Mouse (Mus musculus): ENCODE measurements around the gene Trpc4. TPM values are rescaled to one million over a fixed set of nuclear protein-coding genes. Genes with fewer than 3 reads are reported as not detected.

Gene Trpc4
- polyA plus RNA-seq, 1 experiment: not detected

DNA sequence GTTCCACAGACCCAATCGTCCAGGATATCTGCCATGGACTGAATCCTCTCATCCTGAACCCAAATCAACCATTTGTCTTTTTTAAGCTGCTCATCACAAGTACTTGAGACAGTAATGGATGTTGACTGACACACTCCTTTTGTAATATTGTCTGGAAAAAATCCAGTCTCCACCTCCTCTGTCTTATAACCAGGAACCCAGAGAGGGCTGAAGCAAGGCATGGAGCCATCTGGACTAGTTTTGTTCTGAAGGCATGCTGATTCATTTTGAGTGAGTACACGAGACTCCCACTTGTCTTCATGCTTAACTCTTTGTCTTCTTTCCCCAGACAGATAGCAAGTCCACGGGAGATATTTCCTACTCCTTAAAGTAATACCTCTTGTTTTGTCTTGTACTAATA lies 54.3 kb downstream of the Trpc4 start:
- no peaks in the 10 kb centered on the region for H3K9me3 ChIP-seq (replicated peaks; ENCODE audit: control insufficient read depth, insufficient read depth, low read length, poor library complexity, severe bottlenecking)
- H3K36me3 ChIP-seq (ENCODE audit: control insufficient read depth, insufficient read depth, low read length, poor library complexity, severe bottlenecking): no peaks in the 10 kb centered on the region
- no peak overlapping the region for H3K27ac ChIP-seq (ENCODE audit: insufficient read depth, low read length)
- H3K4me3 ChIP-seq (ENCODE audit: low read depth, low read length): no peak overlapping the region
- H3K4me1 ChIP-seq (ENCODE audit: control insufficient read depth, insufficient read depth, low read length): no peaks in the 10 kb centered on the region
- H3K27me3 ChIP-seq (ENCODE audit: control insufficient read depth, insufficient read depth, low read length, poor library complexity, severe bottlenecking): no peaks in the 10 kb centered on the region
- no peak overlapping the region for H3K9ac ChIP-seq (ENCODE audit: low read depth, poor library complexity, severe bottlenecking)
- no peak for TF ChIP-seq CTCF (IDR thresholded peaks at IDR 0.05; ENCODE audit: low read depth, low read length)
- no peak for TF ChIP-seq EP300 (IDR thresholded peaks at IDR 0.05; ENCODE audit: insufficient read depth, low read depth, low read length)
- no peak for TF ChIP-seq POLR2A (IDR thresholded peaks at IDR 0.05; ENCODE audit: insufficient read depth, low read length)

DNA sequence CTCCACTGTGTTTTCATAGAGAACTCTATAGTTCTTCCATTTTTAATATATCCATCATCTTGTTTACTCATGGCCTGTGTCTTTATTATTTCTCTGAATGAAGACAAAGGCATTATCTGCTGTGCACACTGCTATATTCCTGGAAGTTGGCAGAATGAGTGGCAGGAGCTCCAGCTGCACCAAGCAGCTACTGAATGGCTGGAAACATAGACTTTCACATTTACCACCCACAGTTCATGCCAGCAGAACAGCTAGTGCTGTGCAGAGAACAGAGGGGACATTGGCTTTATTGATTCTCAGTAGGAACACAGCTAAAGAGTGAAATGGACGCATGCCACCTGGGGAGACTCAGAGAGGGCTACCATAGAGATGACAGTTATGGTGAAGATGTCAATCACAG lies 55.6 kb downstream of the Trpc4 start:
- H3K27me3 ChIP-seq (ENCODE audit: control insufficient read depth, insufficient read depth, low read length, poor library complexity, severe bottlenecking): no peaks in the 10 kb centered on the region
- H3K4me1 ChIP-seq (ENCODE audit: control insufficient read depth, insufficient read depth, low read length): no peaks in the 10 kb centered on the region
- no peak overlapping the region for H3K4me3 ChIP-seq (ENCODE audit: low read depth, low read length)
- TF ChIP-seq POLR2A (IDR thresholded peaks at IDR 0.05; ENCODE audit: insufficient read depth, low read length) (no peak), CTCF (IDR thresholded peaks at IDR 0.05; ENCODE audit: low read depth, low read length) (no peak), EP300 (IDR thresholded peaks at IDR 0.05; ENCODE audit: insufficient read depth, low read depth, low read length) (no peak)
- no peaks in the 10 kb centered on the region for H3K36me3 ChIP-seq (ENCODE audit: control insufficient read depth, insufficient read depth, low read length, poor library complexity, severe bottlenecking)
- H3K27ac ChIP-seq (ENCODE audit: insufficient read depth, low read length): no peak overlapping the region
- H3K9me3 ChIP-seq (replicated peaks; ENCODE audit: control insufficient read depth, insufficient read depth, low read length, poor library complexity, severe bottlenecking): no peaks in the 10 kb centered on the region
- H3K9ac ChIP-seq (ENCODE audit: low read depth, poor library complexity, severe bottlenecking): no peak overlapping the region

DNA sequence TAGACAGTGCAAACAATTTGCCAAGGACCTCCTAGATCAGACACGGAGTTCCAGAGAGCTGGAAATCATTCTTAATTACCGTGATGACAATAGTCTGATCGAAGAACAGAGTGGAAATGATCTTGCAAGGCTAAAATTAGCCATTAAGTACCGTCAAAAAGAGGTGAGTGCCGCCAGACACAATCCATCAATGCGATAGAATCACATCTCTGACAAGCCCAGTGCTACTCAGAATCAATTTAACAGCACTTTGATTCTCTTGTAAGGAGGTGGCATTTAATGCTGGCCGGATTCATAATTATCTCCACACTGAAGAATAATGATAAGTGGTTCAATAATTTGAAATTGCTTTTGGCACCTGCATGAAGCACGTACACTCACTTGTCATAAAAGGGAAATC lies 66.7 kb downstream of the Trpc4 start:
- H3K4me3 ChIP-seq (ENCODE audit: low read depth, low read length): no peak overlapping the region
- no peak overlapping the region for H3K9ac ChIP-seq (ENCODE audit: low read depth, poor library complexity, severe bottlenecking)
- H3K9me3 ChIP-seq (replicated peaks; ENCODE audit: control insufficient read depth, insufficient read depth, low read length, poor library complexity, severe bottlenecking): no peaks in the 10 kb centered on the region
- H3K4me1 ChIP-seq (ENCODE audit: control insufficient read depth, insufficient read depth, low read length): no peaks in the 10 kb centered on the region
- H3K27ac ChIP-seq (ENCODE audit: insufficient read depth, low read length): no peak overlapping the region
- no peaks in the 10 kb centered on the region for H3K27me3 ChIP-seq (ENCODE audit: control insufficient read depth, insufficient read depth, low read length, poor library complexity, severe bottlenecking)
- TF ChIP-seq EP300 (IDR thresholded peaks at IDR 0.05; ENCODE audit: insufficient read depth, low read depth, low read length) (no peak), CTCF (IDR thresholded peaks at IDR 0.05; ENCODE audit: low read depth, low read length) (no peak), POLR2A (IDR thresholded peaks at IDR 0.05; ENCODE audit: insufficient read depth, low read length) (no peak)
- no peaks in the 10 kb centered on the region for H3K36me3 ChIP-seq (ENCODE audit: control insufficient read depth, insufficient read depth, low read length, poor library complexity, severe bottlenecking)

DNA sequence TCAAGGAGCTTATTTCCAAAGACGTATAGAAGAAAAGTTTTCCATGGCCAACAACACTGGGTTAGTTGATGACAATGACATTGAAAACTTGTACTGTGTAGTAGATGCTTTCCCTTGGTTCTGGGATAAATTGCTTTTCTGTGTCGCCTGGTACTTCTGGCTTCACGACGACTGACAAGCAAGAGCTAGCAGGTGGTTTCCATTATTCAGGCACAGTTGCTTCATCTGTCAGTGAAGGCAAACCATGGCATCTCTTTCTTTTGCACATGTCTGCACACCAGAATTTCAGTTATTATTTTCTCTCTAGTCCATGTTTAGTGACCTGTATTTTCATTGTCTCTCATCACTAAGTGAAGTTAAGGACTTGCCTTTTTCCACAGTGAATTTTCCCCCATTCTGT lies 72.6 kb downstream of the Trpc4 start:
- TF ChIP-seq POLR2A (IDR thresholded peaks at IDR 0.05; ENCODE audit: insufficient read depth, low read length): no peak
- no peak for TF ChIP-seq CTCF (IDR thresholded peaks at IDR 0.05; ENCODE audit: low read depth, low read length)
- no peak for TF ChIP-seq EP300 (IDR thresholded peaks at IDR 0.05; ENCODE audit: insufficient read depth, low read depth, low read length)
- no peaks in the 10 kb centered on the region for H3K27me3 ChIP-seq (ENCODE audit: control insufficient read depth, insufficient read depth, low read length, poor library complexity, severe bottlenecking)
- no peaks in the 10 kb centered on the region for H3K4me1 ChIP-seq (ENCODE audit: control insufficient read depth, insufficient read depth, low read length)
- H3K27ac ChIP-seq (ENCODE audit: insufficient read depth, low read length): no peak overlapping the region
- no peaks in the 10 kb centered on the region for H3K36me3 ChIP-seq (ENCODE audit: control insufficient read depth, insufficient read depth, low read length, poor library complexity, severe bottlenecking)
- H3K4me3 ChIP-seq (ENCODE audit: low read depth, low read length): no peak overlapping the region
- H3K9me3 ChIP-seq (replicated peaks; ENCODE audit: control insufficient read depth, insufficient read depth, low read length, poor library complexity, severe bottlenecking): no peaks in the 10 kb centered on the region
- H3K9ac ChIP-seq (ENCODE audit: low read depth, poor library complexity, severe bottlenecking): no peak overlapping the region

DNA sequence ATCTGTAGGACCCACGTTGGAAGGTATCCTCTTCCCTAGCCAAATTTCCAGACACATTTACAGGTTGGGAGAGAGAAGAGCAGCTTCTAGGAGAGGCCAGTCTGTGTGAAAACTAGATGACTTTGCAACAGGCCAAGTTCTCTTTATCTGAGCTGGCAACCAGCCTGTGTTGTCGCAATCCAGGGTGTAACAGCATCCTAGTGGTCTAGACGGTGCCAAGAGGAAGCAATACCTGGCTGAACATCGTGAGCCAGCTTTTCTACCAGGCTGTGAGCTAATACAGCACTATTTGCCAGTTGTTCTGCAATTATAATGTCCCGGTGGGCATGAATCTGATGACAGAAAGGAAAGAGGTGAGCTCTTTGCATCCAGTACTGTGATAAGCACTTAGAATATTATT lies 83.1 kb downstream of the Trpc4 start:
- H3K27ac ChIP-seq (ENCODE audit: insufficient read depth, low read length): no peak overlapping the region

DNA sequence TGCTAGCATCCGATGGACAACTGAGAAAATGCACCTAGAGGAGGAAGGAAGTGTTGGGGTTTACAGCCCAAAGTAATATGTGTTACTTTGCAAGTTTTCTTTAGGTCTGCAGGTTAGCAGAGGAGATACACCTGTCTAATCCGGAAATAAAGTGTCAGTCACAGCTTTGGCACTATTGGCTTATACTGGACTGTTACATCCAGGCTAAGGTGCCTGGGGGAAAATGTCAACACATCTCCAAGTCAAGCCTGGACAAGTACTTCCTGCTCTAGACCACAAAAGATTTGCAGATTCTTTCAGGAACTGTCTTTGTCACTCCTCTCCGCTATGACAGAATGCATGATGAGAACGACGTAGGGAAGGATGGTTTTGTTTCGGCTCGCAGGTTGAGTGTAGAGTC lies 83.6 kb downstream of the Trpc4 start:
- TF ChIP-seq POLR2A (IDR thresholded peaks at IDR 0.05; ENCODE audit: insufficient read depth, low read length) (no peak), CTCF (IDR thresholded peaks at IDR 0.05; ENCODE audit: low read depth, low read length) (no peak), EP300 (IDR thresholded peaks at IDR 0.05; ENCODE audit: insufficient read depth, low read depth, low read length) (no peak)

More for the DNA sequence above, 83.1 kb downstream of the Trpc4 start:
- Histone ChIP-seq H3K9ac (ENCODE audit: low read depth, poor library complexity, severe bottlenecking) (no peak overlapping the region), H3K27me3 (ENCODE audit: control insufficient read depth, insufficient read depth, low read length, poor library complexity, severe bottlenecking) (no peaks in the 10 kb centered on the region), H3K4me3 (ENCODE audit: low read depth, low read length) (no peak overlapping the region), H3K36me3 (ENCODE audit: control insufficient read depth, insufficient read depth, low read length, poor library complexity, severe bottlenecking) (no peaks in the 10 kb centered on the region), H3K4me1 (ENCODE audit: control insufficient read depth, insufficient read depth, low read length) (no peaks in the 10 kb centered on the region), H3K9me3 (replicated peaks; ENCODE audit: control insufficient read depth, insufficient read depth, low read length, poor library complexity, severe bottlenecking) (no peaks in the 10 kb centered on the region)
- no peak for TF ChIP-seq POLR2A (IDR thresholded peaks at IDR 0.05; ENCODE audit: insufficient read depth, low read length)
- TF ChIP-seq EP300 (IDR thresholded peaks at IDR 0.05; ENCODE audit: insufficient read depth, low read depth, low read length): no peak
- TF ChIP-seq CTCF (IDR thresholded peaks at IDR 0.05; ENCODE audit: low read depth, low read length): no peak

More for the DNA sequence above, 83.6 kb downstream of the Trpc4 start:
- Histone ChIP-seq H3K36me3 (ENCODE audit: control insufficient read depth, insufficient read depth, low read length, poor library complexity, severe bottlenecking) (no peaks in the 10 kb centered on the region), H3K27ac (ENCODE audit: insufficient read depth, low read length) (no peak overlapping the region), H3K4me1 (ENCODE audit: control insufficient read depth, insufficient read depth, low read length) (no peaks in the 10 kb centered on the region), H3K9ac (ENCODE audit: low read depth, poor library complexity, severe bottlenecking) (no peak overlapping the region), H3K4me3 (ENCODE audit: low read depth, low read length) (no peak overlapping the region), H3K27me3 (ENCODE audit: control insufficient read depth, insufficient read depth, low read length, poor library complexity, severe bottlenecking) (no peaks in the 10 kb centered on the region), H3K9me3 (replicated peaks; ENCODE audit: control insufficient read depth, insufficient read depth, low read length, poor library complexity, severe bottlenecking) (no peaks in the 10 kb centered on the region)
